In the genomic region with DNA sequence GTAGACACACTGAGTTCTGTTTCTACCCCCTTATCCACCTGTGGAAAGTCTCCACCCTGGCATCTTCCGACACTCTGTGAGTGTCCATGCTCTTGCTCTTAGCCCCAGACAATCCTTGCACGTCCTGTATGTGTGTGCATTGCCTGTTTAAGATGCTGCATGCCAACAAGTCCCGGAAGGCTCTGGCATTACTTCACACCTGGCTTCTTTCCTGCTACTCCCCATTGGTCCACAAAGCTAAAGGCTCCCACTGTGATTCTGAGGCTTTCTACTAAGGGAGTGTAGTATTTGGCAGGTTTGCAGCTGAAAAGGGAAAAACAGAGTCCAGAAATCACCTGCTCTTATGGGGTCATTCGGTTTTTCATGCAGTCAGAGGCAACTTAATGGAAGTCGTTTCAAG, we compare ENCODE assay signal across 26 mouse cellular contexts. TPM values are rescaled to one million over a fixed set of nuclear protein-coding genes. Genes with fewer than 3 reads are reported as not detected.
A peak's percentile ranks its signal among the peaks of the same experiment; 100 is the strongest.
DNase-seq lines count a peak whose midpoint lies in the region; ATAC-seq and TF ChIP-seq lines count a peak whose summit lies in the region.
"Had no signal": no experiment of that assay in that cellular context is flagged by ENCODE, and none has a peak within 500 bp of the region (broad histone marks: within the 10 kb centered on the region; RNA-seq: fewer than 3 reads in every experiment).

No protein-coding gene starts in this region.

- 46% methylated on average over 5 of the region's 5 CpGs for WGBS in hindbrain, postnatal 0 days
- 79% methylated on average over 5 of the region's 5 CpGs for WGBS in hindbrain, embryonic 11.5 days
- 54% methylated on average over 5 of the region's 5 CpGs for WGBS in liver, embryonic 12.5 days (ENCODE audit: insufficient replicate concordance)

- H3K4me1 ChIP-seq in hindbrain, postnatal 0 days (ENCODE audit: insufficient read depth, low read length) = no peaks in the 10 kb centered on the region
- H3K4me1 ChIP-seq in hindbrain, embryonic 11.5 days (replicated peaks; ENCODE audit: control insufficient read depth, insufficient read depth, low read length) = no peaks in the 10 kb centered on the region
- H3K4me1 ChIP-seq in liver, embryonic 12.5 days = no peaks in the 10 kb centered on the region
- H3K4me1 ChIP-seq: embryonic facial prominence, embryonic 15.5 days had no signal

- H3K36me3 ChIP-seq in hindbrain, postnatal 0 days (ENCODE audit: insufficient read depth, low read length) = no peaks in the 10 kb centered on the region
- no peaks in the 10 kb centered on the region for H3K36me3 ChIP-seq in hindbrain, embryonic 11.5 days (ENCODE audit: control insufficient read depth, insufficient read depth, low read length)
- no peaks in the 10 kb centered on the region for H3K36me3 ChIP-seq in liver, embryonic 12.5 days
- H3K36me3 ChIP-seq: embryonic facial prominence, embryonic 15.5 days; heart, embryonic 10.5 days; midbrain, embryonic 13.5 days had no signal

- H3K27ac ChIP-seq in hindbrain, postnatal 0 days = no peak overlapping the region
- no peak overlapping the region for H3K27ac ChIP-seq in hindbrain, embryonic 11.5 days (ENCODE audit: low read depth, low read length)
- H3K27ac ChIP-seq in liver, embryonic 12.5 days = no peak overlapping the region
- H3K27ac ChIP-seq: embryonic facial prominence, embryonic 15.5 days; heart, embryonic 10.5 days; left cerebral cortex, adult 2 months; liver, embryonic 14.5 days; midbrain, embryonic 13.5 days had no signal

- ATAC-seq in hindbrain, postnatal 0 days = 0 out of 2 replicates have a peak, but pooled peaks have one; percentile 29
- ATAC-seq in hindbrain, embryonic 11.5 days (ENCODE audit: low FRiP score) = no peak
- ATAC-seq in liver, embryonic 12.5 days = no peak
- ATAC-seq: intestine, postnatal 0 days; midbrain, embryonic 13.5 days had no signal

- no peak for TF ChIP-seq CTCF in hindbrain, postnatal 0 days (IDR thresholded peaks at IDR 0.05; ENCODE audit: low read depth)

- H3K9ac ChIP-seq in hindbrain, postnatal 0 days (replicated peaks; ENCODE audit: low read length) = no peak overlapping the region
- no peak overlapping the region for H3K9ac ChIP-seq in hindbrain, embryonic 11.5 days (ENCODE audit: low read depth, low read length)
- no peak overlapping the region for H3K9ac ChIP-seq in liver, embryonic 12.5 days
- H3K9ac ChIP-seq: embryonic facial prominence, embryonic 15.5 days; liver, embryonic 14.5 days; lung, embryonic 14.5 days; midbrain, embryonic 13.5 days had no signal

- DNase-seq in adrenal gland, postnatal 14 days = peak; percentile 34
- DNase-seq in adrenal gland, postnatal 4 days (ENCODE audit: low spot score in 2 of 2) = no peak
- peak; percentile 29 for DNase-seq in hindbrain, postnatal 0 days (ENCODE audit: low spot score)
- no peak for DNase-seq in hindbrain, embryonic 11.5 days (ENCODE audit: low spot score)
- DNase-seq in cerebellum, adult 9-10 months = peak; percentile 72
- DNase-seq in retina, postnatal 1 day = no peak
- DNase-seq in layer of hippocampus, adult 8-10 months (ENCODE audit: low spot score in 2 of 2) = no peak
- DNase-seq: adrenal gland, adult 2 months; heart, postnatal 4 days; kidney, postnatal 36 days; layer of hippocampus, adult 9-11 months; lung, embryonic 14.5 days; right cerebral cortex, postnatal 14 days; spleen, adult 18-20 months; thymus, postnatal 14 days had no signal

- no peaks in the 10 kb centered on the region for H3K27me3 ChIP-seq in hindbrain, postnatal 0 days (ENCODE audit: insufficient read depth, low read length)
- H3K27me3 ChIP-seq in hindbrain, embryonic 11.5 days (ENCODE audit: control insufficient read depth, insufficient read depth, low read length) = no peaks in the 10 kb centered on the region
- H3K27me3 ChIP-seq in liver, embryonic 12.5 days (replicated peaks) = peaks cover 5% of the 10 kb centered on the region; the same call in 1 of the 2 replicates
- H3K27me3 ChIP-seq: embryonic facial prominence, embryonic 15.5 days; midbrain, embryonic 13.5 days had no signal

- no peaks in the 10 kb centered on the region for H3K9me3 ChIP-seq in hindbrain, postnatal 0 days (ENCODE audit: low read length)
- H3K9me3 ChIP-seq in hindbrain, embryonic 11.5 days (ENCODE audit: control insufficient read depth, low read length) = no peaks in the 10 kb centered on the region
- H3K9me3 ChIP-seq in liver, embryonic 12.5 days (replicated peaks) = no peaks in the 10 kb centered on the region
- H3K9me3 ChIP-seq: embryonic facial prominence, embryonic 15.5 days; heart, embryonic 10.5 days; midbrain, embryonic 13.5 days had no signal

- H3K4me2 ChIP-seq in hindbrain, postnatal 0 days (ENCODE audit: low read depth, low read length) = no peak overlapping the region
- H3K4me2 ChIP-seq in hindbrain, embryonic 11.5 days (replicated peaks; ENCODE audit: low read depth, low read length) = no peak overlapping the region
- H3K4me2 ChIP-seq in liver, embryonic 12.5 days = no peak overlapping the region
- H3K4me2 ChIP-seq: embryonic facial prominence, embryonic 15.5 days; lung, embryonic 14.5 days; midbrain, embryonic 13.5 days had no signal

- H3K4me3 ChIP-seq in hindbrain, postnatal 0 days (ENCODE audit: low read length) = no peak overlapping the region
- H3K4me3 ChIP-seq in hindbrain, embryonic 11.5 days (ENCODE audit: low read depth, low read length) = no peak overlapping the region
- no peak overlapping the region for H3K4me3 ChIP-seq in liver, embryonic 12.5 days
- H3K4me3 ChIP-seq: embryonic facial prominence, embryonic 15.5 days; heart, embryonic 10.5 days; left cerebral cortex, adult 2 months; midbrain, embryonic 13.5 days had no signal

RNA-seq across cellular contexts. Expression of gene Sertad4, which starts 17.3 kb away (rescaled TPM):
- total RNA-seq in adrenal gland, postnatal 14 days (2021) = 5.9 and 6.6 TPM in 2 replicates
- total RNA-seq in adrenal gland, postnatal 4 days (2021) = 10 to 100 TPM; 19.5 to 21.8 TPM
- 5.3 and 5.4 TPM in 2 replicates for total RNA-seq in hindbrain, postnatal 0 days (2014; rRNA removed)
- 13.2 and 14.2 TPM in 2 replicates for polyA plus RNA-seq in hindbrain, postnatal 0 days (2015; fragmentation: Nextera tagmentation; extraction: Ambion mirVana)
- polyA plus RNA-seq in hindbrain, embryonic 11.5 days (2014; fragmentation: Nextera tagmentation; extraction: Ambion mirVana) = 21.3 and 24.8 TPM in 2 replicates
- polyA plus RNA-seq in liver, embryonic 12.5 days (2016; fragmentation: Nextera tagmentation; extraction: Ambion mirVana) = 1.8 and 3.6 TPM in 2 replicates
- total RNA-seq in layer of hippocampus, adult 8-10 months (2022) = 10 to 100 TPM; 13.4 to 17.3 (median 14.7) TPM
- total RNA-seq: common myeloid progenitor, adult 5-6 weeks; megakaryocyte, adult 5-6 weeks; monocyte, adult 5-6 weeks; neutrophil, adult 5-6 weeks had no signal

Comparison
In these comparisons a context has a peak if more than half of its experiments do, and no peak if none do; other contexts are left out.
1. DNase-seq: peak in adrenal gland, postnatal 14 days (single experiment), hindbrain, postnatal 0 days (single experiment) and cerebellum, adult 9-10 months (single experiment); none in adrenal gland, postnatal 4 days (0 of 2), hindbrain, embryonic 11.5 days (single experiment), retina, postnatal 1 day (single experiment) and layer of hippocampus, adult 8-10 months (0 of 2).